Mouse (Mus musculus) bone marrow macrophage, adult 2 months (primary cell): Measurements from ENCODE around the gene Mphosph8.

Experiments used
- CTCF ChIP-seq: IDR thresholded peaks from 2 replicates; pipeline ENCODE4 v1.5.1; 2012; ENCODE audit warnings: low read depth, mild to moderate bottlenecking, low read length, moderate library complexity
- POLR2A ChIP-seq: IDR thresholded peaks from 2 replicates; pipeline ENCODE4 v1.6.1; 2012; ENCODE audit warnings: mild to moderate bottlenecking, low read depth, low read length, borderline replicate concordance

- TF ChIP-seq CTCF: no peak
- no peak for TF ChIP-seq POLR2A
Observed at GRCm38 (mm10) chr14:56628336-56628735, 39.7 kb upstream of the Mphosph8 start.
